Mouse (Mus musculus): ENCODE measurements around the gene Bmp8a.
"Not testable (repeated sequence)": the region's sequence is repeated elsewhere in the genome, so short reads cannot be mapped to it uniquely, and the experiment has no call there.

Bmp8a gene

DNA sequence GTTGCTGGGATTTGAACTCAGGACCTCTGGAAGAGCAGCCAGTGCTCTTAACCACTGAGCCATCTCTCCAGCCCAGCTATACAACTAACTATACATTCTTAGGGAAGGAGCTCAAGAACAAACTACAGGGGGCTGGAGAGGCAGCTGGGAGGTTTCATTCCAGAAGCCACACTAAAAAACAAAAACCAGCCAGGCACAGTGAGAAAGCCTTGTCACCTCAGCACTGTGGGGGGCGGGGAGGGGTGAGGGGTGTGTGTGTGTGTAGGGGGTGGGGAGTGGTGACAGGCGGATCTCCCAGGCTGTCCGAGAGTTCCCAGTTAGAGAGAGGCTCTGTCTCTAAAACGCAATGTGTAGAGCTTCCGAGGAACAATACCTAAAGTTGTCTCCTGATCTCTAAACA is 11.7 kb downstream of the Bmp8a start:
- DNase-seq (ENCODE audit: low read depth, low spot score): no peak

DNA sequence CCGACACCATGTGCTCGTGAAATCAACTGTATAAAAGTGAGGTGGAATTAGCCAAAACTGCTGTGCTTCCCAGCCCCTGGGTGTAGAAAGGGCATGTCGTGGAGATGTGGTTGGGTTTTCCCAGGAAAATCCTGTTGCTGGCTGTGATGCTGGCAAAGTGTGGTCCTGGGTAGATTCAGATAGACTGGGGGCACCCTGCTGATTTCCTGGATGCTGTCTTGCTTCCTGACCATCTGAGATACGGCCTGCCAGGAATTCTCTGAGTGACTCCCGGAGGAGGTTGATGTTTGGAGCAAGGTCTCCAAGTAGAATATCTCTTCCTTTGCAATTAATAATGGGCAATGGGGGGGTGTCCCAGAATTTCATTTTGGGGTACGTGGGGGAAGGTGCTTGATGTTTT is 14.1 kb downstream of the Bmp8a start:
- DNase-seq (ENCODE audit: low read depth, low spot score): no peak

DNA sequence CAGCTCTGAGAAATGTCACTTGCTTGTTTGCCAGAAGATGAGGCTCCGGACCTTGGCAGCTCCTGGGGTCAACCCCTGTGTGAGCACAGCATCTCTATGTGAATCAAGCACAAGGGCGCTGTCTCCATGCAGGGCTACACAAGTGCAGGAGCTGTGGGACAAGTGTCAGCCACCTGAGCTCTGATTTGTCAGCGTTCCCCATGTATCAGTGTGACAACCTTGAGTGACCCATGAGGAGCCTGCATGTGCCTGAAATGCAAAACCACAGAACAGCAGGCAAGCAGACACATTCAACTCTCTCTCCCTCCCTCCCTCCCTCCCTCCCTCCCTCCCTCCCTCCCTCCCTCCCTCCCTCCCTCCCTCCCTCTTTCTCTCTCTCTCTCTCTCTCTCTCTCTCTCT is 15.4 kb downstream of the Bmp8a start:
- no peak for DNase-seq (ENCODE audit: low read depth, low spot score)

DNA sequence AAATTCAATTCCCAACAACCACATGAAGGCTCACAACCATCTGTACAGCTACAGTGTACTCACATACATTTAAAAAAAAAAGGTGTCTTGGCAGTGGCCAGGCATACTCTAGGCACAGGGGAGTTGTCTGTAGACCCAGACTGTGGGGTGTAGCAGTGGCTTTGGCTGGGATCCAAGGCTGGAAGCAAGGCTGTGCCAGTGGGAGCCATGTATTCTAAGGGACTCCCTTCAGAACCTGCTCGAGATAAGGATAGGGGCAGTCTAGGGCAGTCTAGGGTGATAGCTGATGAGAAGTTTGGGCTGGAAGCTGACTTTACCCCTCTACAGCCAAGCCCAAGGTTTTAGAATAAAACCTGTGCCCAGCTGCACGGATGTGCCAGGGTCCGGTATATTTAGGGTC is 17.0 kb downstream of the Bmp8a start:
- no peak for DNase-seq (ENCODE audit: low read depth, low spot score)

DNA sequence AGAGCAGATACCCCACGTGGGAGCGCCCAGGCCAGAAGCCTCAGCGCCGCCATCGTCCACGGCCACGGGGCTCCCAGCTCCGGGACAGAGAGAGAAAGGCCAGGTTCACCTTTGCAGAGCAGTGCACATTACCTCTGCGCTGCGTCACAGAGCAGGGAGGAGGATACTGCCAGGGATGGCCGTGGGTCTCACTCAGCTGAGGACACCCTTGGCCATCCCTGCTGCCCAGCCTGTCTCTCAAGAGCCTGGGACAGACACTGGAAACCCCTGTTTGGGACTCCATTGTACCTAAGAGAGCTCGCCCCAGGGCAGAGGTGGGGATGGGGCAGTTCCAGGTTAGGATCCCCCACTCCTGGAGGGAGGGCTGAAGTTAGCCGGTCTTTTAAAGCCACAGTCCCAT is 19.5 kb downstream of the Bmp8a start, which contains the start of gene Oxct2a:
Gene Oxct2a, minus strand, starts transcription at position 101 of the 400 bp plus-strand sequence.
- no peak for DNase-seq (ENCODE audit: low read depth, low spot score)

DNA sequence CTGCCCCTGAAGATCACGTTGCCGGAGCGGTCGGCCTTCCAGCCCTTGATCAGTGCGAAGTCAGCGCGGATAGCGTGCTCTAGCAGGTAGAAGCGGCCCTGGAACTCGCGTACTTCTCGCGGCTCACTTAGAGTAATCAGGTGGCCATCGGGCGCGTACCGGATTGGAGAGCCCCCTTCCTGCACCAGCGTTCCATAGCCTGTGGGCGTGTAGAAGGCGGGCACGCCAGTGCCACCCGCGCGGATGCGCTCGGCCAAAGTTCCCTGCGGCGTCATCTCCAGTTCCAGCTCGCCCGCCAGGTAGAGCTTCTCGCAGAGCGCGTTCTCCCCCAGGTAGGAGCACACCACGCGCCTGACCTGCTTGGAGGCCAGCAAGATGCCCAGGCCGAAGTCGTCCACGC is 20.1 kb downstream of the Bmp8a start:
- DNase-seq (ENCODE audit: low read depth, low spot score): not testable (repeated sequence)

DNA sequence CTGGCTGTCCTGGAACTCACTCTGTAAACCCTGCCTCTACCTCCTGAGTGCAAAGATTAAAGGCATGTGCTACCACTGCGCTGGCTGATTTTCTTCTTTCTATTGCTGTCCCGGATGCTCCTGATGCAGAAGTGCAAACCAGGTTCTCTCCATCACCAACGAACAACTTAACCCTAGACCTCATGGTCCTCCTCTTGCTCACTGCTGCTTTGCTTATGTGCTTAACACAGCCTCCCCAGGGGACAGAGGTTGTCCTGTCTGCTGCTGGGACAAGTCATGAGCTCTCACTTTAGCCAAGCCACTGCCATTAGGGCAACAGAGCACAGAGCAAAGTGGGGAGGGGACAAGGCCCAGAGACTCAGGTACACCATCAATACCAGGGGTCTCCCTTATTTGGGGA is 28.6 kb downstream of the Bmp8a start:
- no peak for DNase-seq (ENCODE audit: low read depth, low spot score)

DNA sequence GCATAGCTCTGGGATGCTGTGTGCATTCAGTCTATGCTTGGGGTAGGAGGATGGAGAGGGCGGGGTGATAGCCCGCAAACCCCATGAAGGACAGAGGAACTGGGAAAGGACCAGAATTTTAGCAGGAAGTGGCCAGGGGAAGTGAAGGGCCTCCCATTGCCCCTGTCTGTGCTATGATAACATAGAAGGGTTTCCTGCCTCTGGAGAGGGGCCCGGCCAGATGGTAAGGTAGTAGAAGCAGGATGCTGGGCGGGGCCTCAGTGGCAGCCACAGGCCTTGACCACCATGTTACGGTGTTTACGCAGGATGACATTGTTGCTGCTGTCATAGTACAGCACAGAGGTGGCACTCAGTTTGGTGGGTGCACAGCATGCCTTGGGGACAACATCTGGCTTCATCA is 30.0 kb downstream of the Bmp8a start:
- no peak for DNase-seq (ENCODE audit: low read depth, low spot score)

DNA sequence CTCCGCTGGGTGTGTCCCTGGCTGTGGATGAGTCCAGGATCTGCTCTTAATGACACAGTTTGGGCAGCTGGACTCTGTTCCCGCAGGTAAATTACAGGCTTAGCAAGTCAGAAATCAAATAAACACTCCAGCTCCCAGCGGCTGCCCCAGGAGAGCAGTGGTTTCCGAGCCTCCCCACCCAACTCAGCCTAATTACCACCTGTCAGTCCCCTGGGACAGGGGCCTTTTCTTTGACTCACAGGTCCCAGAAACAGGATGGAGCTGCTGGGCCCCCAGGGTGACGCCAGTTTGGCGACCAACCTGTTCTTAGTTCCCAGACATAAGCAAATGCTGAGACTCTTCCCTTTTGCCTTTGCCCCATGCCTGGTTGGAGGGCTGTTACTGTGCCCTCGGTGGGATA is 31.2 kb downstream of the Bmp8a start:
- no peak for DNase-seq (ENCODE audit: low read depth, low spot score)

DNA sequence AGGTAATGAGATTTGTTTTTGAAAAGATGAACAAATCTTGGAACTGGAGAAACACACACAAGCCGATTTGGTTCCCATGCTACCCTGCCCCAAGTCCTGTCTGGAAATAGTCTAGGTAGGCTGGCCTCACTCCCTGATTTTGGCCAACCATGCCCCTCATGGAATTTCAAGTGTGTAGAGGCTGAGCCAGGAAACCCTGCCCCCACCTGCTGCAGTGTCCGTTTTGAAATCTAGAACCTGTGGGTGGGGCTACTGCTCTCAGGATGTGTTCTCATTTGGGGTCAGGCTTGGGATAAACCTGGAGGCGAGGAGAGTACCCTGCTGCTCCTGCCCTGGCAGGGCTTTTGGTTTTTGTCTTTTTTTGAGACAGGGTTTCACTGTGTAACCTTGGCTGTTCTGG is 34.8 kb downstream of the Bmp8a start:
- no peak for DNase-seq (ENCODE audit: low read depth, low spot score)

DNA sequence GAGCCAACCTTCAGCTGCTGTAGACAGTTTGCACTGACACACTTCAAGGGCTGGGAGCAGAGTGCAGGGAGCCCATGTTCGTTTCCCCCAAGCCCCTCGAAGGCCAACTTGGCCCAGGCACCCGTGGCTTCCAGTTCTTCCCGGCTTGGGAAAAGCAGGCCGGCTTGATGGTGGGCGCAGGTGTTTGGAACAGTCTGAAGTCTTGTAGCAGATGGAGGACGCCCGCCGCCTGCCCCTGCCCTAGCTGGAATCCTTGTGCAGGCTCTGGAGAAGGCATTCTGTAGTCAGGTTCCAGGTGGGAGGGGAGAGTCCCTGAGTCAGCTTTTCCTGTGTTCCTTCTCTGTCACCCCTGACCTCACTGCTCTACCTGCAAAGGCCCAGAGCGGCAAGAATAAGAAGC is 36.1 kb downstream of the Bmp8a start:
- no peak for DNase-seq (ENCODE audit: low read depth, low spot score)

DNA sequence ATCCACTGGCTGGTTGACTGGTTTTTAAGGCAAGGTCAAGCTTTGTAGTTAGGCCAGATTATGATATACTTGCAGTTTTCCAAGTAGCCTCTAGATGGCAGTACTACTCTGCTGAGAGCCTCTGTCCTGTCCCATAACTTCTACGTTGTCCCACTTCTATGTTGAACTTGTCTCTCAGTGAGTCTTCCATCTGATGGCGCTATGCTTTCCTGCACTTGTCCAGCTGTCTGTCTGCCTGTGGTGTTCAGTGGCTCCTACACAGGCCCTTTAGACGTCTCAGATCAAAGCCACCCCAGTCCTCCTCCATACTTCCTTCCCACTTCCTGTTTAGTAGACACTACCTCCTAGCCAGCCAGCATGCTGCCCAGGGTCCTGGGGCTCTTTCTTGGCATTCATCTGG is 37.3 kb downstream of the Bmp8a start:
- DNase-seq (ENCODE audit: low read depth, low spot score): no peak

DNA sequence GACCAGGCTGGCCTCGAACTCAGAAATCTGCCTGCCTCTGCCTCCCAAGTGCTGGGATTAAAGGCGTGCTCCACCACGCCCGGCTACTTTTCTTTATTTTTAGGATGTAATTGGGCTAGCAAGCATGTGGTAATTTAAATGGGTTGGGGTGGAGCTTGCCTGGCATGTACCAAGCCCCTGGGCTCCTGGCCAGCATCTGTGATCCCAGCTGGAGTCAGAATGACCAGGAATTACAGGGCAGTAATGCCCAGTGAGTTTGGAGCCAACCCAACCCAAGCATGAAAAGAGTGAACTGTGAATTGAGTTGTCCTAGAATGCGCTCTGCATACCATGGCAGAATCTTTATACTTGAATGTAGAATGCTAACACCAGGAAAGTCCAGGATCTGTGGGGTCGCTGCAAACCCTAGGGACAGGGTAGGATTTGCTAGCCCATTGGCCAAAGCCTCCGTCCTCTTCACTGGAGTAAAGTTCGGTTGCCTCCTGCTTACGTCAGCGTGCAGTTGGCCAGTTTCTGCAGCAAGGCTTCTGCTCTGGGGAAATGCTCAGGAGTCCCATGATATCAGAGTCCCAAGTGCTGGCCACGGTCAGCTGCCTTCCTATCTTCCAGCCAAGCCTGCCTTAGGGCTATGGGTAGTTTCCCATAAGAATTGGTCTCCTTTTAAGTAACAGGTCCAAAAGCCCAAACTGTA is 43.9 kb downstream of the Bmp8a start:
- DNase-seq (ENCODE audit: low read depth, low spot score): no peak

DNA sequence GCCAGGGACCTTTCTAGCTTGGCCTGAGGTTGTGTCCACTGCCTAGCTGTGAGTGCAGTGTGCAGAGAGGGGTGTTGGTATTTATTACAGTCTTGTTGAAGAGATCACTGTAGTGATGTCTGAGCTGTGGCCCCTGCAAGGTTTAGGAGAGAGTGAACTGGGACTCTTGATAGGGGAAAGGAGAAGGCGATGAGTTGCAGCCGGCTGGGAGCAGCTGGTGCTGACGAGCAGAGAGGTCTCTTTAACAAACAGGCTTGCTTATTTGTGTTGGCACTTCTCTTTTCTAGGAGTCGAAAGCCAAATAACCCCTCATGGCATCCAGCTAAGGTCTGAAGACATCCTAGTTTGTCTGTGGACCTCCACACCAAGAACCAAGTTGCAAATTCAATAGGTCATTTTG is 44.8 kb downstream of the Bmp8a start:
- no peak for DNase-seq (ENCODE audit: low read depth, low spot score)

DNA sequence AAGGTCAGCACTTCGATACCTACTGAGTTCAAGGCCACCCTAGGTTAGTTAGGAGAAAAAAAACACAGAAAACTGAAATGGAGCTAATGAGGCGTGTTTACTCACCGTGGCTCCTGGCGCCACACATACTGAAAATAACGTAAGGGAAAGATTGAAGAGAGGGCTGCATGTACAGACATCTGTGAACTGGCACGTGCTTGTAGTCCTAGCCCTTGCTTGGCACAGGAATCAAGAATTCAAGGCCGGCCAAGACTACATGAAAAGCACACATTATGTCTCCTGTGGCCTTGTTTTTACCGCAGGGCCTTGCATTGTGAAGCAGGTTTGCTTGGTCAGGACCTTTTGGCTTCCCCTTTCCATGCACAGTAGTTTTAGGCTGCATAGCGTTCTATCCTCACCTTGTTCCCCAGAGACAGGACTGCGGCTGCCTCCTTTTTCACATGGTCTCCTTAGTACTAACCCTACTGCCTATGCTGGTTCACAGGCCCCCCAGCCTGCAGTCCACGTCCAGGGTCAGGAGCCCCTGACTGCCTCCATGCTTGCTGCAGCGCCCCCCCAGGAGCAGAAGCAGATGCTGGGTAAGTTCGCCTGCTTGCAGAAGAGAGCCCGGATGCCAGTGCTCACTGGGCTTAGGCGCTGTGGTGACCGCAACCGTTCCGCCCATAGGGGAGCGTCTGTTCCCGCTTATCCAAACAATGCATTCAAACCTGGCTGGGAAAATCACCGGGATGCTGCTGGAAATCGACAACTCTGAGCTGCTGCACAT is 45.7 kb downstream of the Bmp8a start:
- no peak for DNase-seq (ENCODE audit: low read depth, low spot score)

DNA sequence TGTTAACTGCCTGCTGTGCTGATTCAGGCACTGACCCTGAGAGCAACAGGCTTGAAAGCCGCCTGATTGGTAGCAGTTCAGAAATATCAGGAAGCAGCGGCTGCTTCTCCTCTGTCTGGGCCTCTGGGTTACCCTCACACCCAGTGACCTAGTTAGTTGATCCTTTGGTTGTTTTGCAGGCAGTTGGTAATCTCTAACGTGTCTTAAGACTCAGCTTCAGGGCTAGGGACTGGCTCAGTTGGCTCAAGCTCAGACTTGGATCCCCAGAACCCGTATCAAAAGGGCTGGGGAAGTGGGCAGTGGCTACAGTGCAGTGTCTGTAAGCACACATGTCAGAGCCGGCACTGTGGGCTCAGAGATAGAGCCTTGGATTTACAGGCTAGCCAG is 46.9 kb downstream of the Bmp8a start:
- no peak for DNase-seq (ENCODE audit: low read depth, low spot score)

DNA sequence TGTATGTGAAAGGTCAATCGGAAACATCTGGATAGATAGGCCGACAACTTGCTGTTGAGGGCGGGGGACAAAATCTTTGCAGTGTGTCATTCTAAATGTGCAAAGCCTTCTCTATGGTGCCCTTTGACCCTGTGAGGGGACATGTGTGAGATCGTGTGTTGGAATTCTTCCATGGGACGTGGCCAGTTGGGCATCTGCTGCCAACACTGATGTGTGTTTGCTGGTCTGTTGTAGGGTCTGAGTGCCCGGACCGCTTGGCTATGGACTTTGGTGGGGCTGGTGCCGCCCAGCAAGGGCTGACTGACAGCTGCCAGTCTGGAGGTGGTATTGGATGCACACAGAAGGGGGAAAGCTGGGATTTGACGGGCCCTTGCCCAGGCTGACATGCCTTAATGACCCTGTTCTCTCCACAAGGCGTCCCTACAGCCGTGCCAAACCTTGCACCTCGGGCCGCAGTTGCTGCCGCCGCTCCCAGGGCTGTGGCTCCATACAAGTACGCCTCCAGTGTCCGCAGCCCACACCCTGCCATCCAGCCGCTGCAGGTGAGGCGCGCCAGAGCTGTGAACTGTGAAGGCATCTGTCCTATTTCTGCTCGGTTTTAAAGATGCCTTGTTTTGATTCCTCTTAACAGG is 47.4 kb downstream of the Bmp8a start:
- DNase-seq (ENCODE audit: low read depth, low spot score): no peak

DNA sequence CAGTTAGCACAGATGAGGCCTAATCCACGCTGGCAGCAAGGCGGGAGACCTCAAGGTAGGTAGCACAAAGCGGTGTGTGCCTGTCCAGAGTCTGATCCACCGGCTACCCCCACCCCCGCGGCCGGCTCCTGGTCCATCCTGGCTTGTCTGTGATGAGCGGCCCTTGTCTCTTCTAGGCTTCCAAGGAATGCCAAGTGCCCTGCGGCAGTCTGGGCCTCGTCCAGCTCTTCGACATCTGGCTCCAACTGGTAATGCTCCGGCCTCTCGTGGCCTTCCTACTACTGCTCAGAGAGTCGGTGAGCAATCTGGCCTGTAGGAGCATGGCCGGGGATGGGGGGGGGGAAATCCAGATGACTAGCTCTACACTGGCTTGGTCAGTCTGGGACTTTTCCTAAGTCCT is 48.0 kb downstream of the Bmp8a start:
- DNase-seq (ENCODE audit: low read depth, low spot score): not testable (repeated sequence)

DNA sequence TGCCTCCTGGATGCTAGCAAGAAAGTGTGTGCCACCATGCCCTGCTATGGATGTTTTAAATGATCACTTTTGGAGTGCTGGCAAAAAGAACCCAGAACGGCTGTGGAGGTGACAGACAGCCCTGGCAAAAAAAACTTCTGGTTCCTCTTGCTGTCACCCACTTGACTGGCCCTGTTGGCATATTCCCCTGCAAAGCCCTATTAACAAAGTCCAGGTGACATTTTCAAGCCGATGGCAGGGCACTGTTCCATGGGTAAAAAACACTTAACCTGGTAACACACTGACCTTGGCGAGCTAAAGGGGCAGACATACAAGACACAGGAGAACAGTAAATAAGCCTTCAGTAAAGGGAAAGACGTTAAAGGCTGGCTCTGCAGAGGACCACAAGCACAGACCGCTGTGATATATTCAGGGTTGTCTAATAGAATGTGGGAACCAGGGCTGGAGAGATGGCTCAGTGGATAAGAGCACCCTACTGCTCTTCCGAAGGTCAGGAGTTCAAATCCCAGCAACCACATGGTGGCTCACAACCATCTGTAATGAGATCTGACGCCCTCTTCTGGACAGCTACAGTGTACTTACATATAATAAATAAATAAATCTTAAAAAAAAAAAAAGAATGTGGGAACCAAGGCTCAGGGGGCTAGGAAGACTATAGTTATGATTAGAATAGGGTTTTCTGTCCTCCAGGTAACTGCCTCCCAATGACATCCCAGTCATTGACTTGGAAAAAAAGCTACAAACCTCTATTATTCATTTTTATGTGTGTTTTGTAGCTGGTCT is 49.2 kb downstream of the Bmp8a start:
- DNase-seq (ENCODE audit: low read depth, low spot score): no peak

DNA sequence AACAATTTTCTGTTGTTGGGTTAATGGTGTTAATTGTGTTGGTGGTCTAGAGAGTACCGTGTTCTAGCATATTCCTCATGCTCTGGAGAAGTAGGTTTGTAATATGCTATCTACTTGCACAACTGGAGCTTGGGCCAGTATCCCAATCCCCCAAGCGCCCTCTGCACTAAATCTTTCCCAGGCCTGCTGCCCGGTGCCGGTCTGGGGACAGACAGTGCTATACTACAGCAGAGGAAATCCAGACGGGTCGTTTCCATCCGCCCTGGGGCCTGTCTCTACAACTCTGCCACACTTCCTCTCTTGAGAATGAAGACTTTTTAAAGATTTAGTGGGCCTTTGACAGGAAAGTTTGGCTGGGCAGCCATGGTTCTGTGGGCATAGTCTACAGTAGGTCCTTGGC is 50.1 kb downstream of the Bmp8a start:
- DNase-seq (ENCODE audit: low read depth, low spot score): no peak

DNA sequence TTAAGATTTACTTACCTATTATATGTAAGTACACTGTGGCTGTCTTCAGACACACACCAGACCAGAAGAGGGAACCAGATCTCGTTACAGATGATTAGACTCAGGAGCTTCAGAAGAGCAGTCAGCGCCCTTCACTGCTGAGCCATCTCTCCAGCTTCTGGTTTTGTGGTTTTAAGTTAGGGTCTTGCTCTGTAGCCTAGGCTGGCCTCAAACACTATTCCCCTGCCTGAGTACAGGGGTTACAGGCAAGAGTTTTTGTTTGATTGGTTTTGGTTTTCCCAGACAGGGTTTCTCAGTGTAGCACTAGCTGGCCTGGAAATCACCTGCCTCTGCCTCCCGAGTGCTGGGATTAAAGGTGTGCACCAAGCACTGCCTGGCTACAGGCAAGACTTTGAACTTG is 50.7 kb downstream of the Bmp8a start:
- no peak for DNase-seq (ENCODE audit: low read depth, low spot score)

DNA sequence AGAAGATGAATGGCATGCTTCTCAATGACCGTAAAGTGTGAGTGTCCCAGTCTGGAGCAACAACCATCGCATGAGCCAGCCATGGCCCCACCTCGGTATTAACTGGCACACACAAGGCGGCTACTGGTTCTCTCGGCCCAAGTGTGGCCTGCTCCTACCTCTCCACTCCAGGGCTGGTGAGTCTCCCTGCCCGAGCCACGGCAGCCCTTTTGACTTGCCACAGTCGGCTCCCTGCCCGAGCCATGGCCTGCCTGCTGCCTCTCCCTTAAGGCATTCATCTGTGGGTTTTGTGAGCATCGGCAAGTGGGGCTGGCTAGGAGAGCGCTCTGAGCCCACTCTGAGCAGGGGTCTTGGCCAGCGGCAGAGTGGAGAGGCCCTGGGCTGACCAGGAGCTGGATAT is 54.0 kb downstream of the Bmp8a start:
- no peak for DNase-seq (ENCODE audit: low read depth, low spot score)

Data from c-Kit-negative CD71-positive TER-119-positive erythroid progenitor cells, embryonic 14.5 days (primary cell).